10 mouse cellular contexts compared by ENCODE assay signal in genomic region chr9:42672982-42673381, GRCm38 (mm10).
DNase-seq lines count a peak whose midpoint lies in the region; ATAC-seq and TF ChIP-seq lines count a peak whose summit lies in the region.
"Had no signal": no experiment of that assay in that cellular context is flagged by ENCODE, and none has a peak within 500 bp of the region (broad histone marks: within the 10 kb centered on the region; RNA-seq: fewer than 3 reads in every experiment).

No protein-coding gene starts in this region.

- ATAC-seq in forebrain, embryonic 13.5 days, result no peak
- ATAC-seq in lung, embryonic 15.5 days (ENCODE audit: borderline replicate concordance, extremely low read depth, low FRiP score, low TSS enrichment), result no peak
- no peak for ATAC-seq in limb, embryonic 12.5 days (ENCODE audit: insufficient number of reproducible peaks, insufficient read depth, low FRiP score, low TSS enrichment, low read depth)
- ATAC-seq in stomach, embryonic 15.5 days (ENCODE audit: insufficient read depth, low FRiP score, low read depth), result peak; percentile 77; the same call in 1 of the 2 replicates

- no peaks in the 10 kb centered on the region for H3K36me3 ChIP-seq in forebrain, embryonic 10.5 days (replicated peaks)
- H3K36me3 ChIP-seq in forebrain, embryonic 13.5 days (ENCODE audit: poor library complexity, severe bottlenecking), result no peaks in the 10 kb centered on the region
- no peaks in the 10 kb centered on the region for H3K36me3 ChIP-seq in lung, embryonic 15.5 days
- no peaks in the 10 kb centered on the region for H3K36me3 ChIP-seq in limb, embryonic 12.5 days
- H3K36me3 ChIP-seq in stomach, embryonic 15.5 days, result no peaks in the 10 kb centered on the region
- H3K36me3 ChIP-seq: embryonic facial prominence, embryonic 12.5 days had no signal

- no peak for DNase-seq in forebrain, embryonic 10.5 days (ENCODE audit: extremely low spot score, low spot score)
- no peak for DNase-seq in lung, adult 2 months
- DNase-seq in urinary bladder, postnatal 4 days (ENCODE audit: low spot score in 2 of 2), result no peak
- no peak for DNase-seq in right cerebral cortex, postnatal 4 days
- DNase-seq: heart, adult 2 months had no signal

- no peak overlapping the region for H3K9ac ChIP-seq in forebrain, embryonic 13.5 days
- no peak overlapping the region for H3K9ac ChIP-seq in lung, embryonic 15.5 days
- H3K9ac ChIP-seq in limb, embryonic 12.5 days (replicated peaks), result 0 out of 2 replicates have a peak overlapping the region, but pooled peaks have one; percentile 19
- no peak overlapping the region for H3K9ac ChIP-seq in stomach, embryonic 15.5 days
- H3K9ac ChIP-seq: embryonic facial prominence, embryonic 12.5 days had no signal

- no peak for TF ChIP-seq POLR2A in lung, adult 2 months (IDR thresholded peaks at IDR 0.05; ENCODE audit: borderline replicate concordance, extremely low read depth, low read depth, low read length)

- no peak overlapping the region for H3K4me2 ChIP-seq in forebrain, embryonic 13.5 days
- H3K4me2 ChIP-seq in lung, embryonic 15.5 days, result 0 out of 2 replicates have a peak overlapping the region, but pooled peaks have one; percentile 16
- no peak overlapping the region; the same call in 1 of the 2 replicates for H3K4me2 ChIP-seq in limb, embryonic 12.5 days
- peak overlapping the region; percentile 21; the same call in 1 of the 2 replicates for H3K4me2 ChIP-seq in stomach, embryonic 15.5 days
- H3K4me2 ChIP-seq: embryonic facial prominence, embryonic 12.5 days had no signal

- no peak for TF ChIP-seq CTCF in lung, adult 2 months (IDR thresholded peaks at IDR 0.05; ENCODE audit: insufficient read depth, low read length)

- H3K27ac ChIP-seq in forebrain, embryonic 10.5 days, result peak overlapping the region; percentile 51
- no peak overlapping the region; the same call in 1 of the 2 replicates for H3K27ac ChIP-seq in forebrain, embryonic 13.5 days
- H3K27ac ChIP-seq in lung, embryonic 15.5 days, result peak overlapping the region; percentile 82
- H3K27ac ChIP-seq in limb, embryonic 12.5 days, result peak overlapping the region; percentile 83
- H3K27ac ChIP-seq in stomach, embryonic 15.5 days, result peak overlapping the region; percentile 81
- H3K27ac ChIP-seq: embryonic facial prominence, embryonic 12.5 days; heart, adult 2 months had no signal

- H3K4me1 ChIP-seq in forebrain, embryonic 10.5 days, result peaks cover 20% of the 10 kb centered on the region
- H3K4me1 ChIP-seq in forebrain, embryonic 13.5 days, result peaks cover 17% of the 10 kb centered on the region
- H3K4me1 ChIP-seq in lung, embryonic 15.5 days, result 0 out of 2 replicates have a peak, but pooled peaks cover 11% of the 10 kb centered on the region
- H3K4me1 ChIP-seq in lung, adult 2 months (ENCODE audit: control insufficient read depth, insufficient read depth, low read length), result no peaks in the 10 kb centered on the region; the same call in 1 of the 2 replicates
- H3K4me1 ChIP-seq in limb, embryonic 12.5 days (replicated peaks), result peaks cover 26% of the 10 kb centered on the region
- H3K4me1 ChIP-seq in stomach, embryonic 15.5 days, result peaks cover 7% of the 10 kb centered on the region; the same call in 1 of the 2 replicates

- no peaks in the 10 kb centered on the region for H3K27me3 ChIP-seq in forebrain, embryonic 10.5 days (ENCODE audit: poor library complexity, severe bottlenecking)
- H3K27me3 ChIP-seq in forebrain, embryonic 13.5 days, result no peaks in the 10 kb centered on the region
- no peaks in the 10 kb centered on the region for H3K27me3 ChIP-seq in lung, embryonic 15.5 days
- no peaks in the 10 kb centered on the region for H3K27me3 ChIP-seq in limb, embryonic 12.5 days
- H3K27me3 ChIP-seq in stomach, embryonic 15.5 days (replicated peaks), result no peaks in the 10 kb centered on the region

- H3K9me3 ChIP-seq in forebrain, embryonic 10.5 days, result no peaks in the 10 kb centered on the region
- no peaks in the 10 kb centered on the region for H3K9me3 ChIP-seq in forebrain, embryonic 13.5 days (replicated peaks)
- no peaks in the 10 kb centered on the region for H3K9me3 ChIP-seq in lung, embryonic 15.5 days
- H3K9me3 ChIP-seq in limb, embryonic 12.5 days, result no peaks in the 10 kb centered on the region
- no peaks in the 10 kb centered on the region for H3K9me3 ChIP-seq in stomach, embryonic 15.5 days
- H3K9me3 ChIP-seq: embryonic facial prominence, embryonic 12.5 days had no signal

- H3K4me3 ChIP-seq in forebrain, embryonic 10.5 days, result no peak overlapping the region
- H3K4me3 ChIP-seq in forebrain, embryonic 13.5 days, result no peak overlapping the region
- no peak overlapping the region for H3K4me3 ChIP-seq in lung, embryonic 15.5 days
- H3K4me3 ChIP-seq in lung, adult 2 months (replicated peaks; ENCODE audit: extremely low read depth, low read depth, low read length), result no peak overlapping the region
- H3K4me3 ChIP-seq in limb, embryonic 12.5 days (replicated peaks), result no peak overlapping the region
- H3K4me3 ChIP-seq in stomach, embryonic 15.5 days (replicated peaks), result no peak overlapping the region
- H3K4me3 ChIP-seq: embryonic facial prominence, embryonic 12.5 days; heart, adult 2 months had no signal

- WGBS in forebrain, embryonic 10.5 days, result 83% methylated on average over 8 of the region's 8 CpGs
- WGBS in forebrain, embryonic 13.5 days, result 79% methylated on average over 8 of the region's 8 CpGs
- 46% methylated on average over 8 of the region's 8 CpGs for WGBS in lung, embryonic 15.5 days
- 59% methylated on average over 8 of the region's 8 CpGs for WGBS in lung, adult 2 months
- WGBS in limb, embryonic 12.5 days, result 36% methylated on average over 8 of the region's 8 CpGs
- WGBS in stomach, embryonic 15.5 days, result 41% methylated on average over 8 of the region's 8 CpGs

Comparison
In these comparisons a context has a peak if more than half of its experiments do, and no peak if none do; other contexts are left out.
1. H3K4me2 ChIP-seq: peak in lung, embryonic 15.5 days (single experiment) and stomach, embryonic 15.5 days (single experiment); none in forebrain, embryonic 13.5 days (single experiment) and limb, embryonic 12.5 days (single experiment).